Mouse (Mus musculus): ENCODE measurements around the gene Il31ra. TPM values are rescaled to one million over a fixed set of nuclear protein-coding genes. Genes with fewer than 3 reads are reported as not detected.

Il31ra gene
- 0.32 and 0.45 TPM in 2 replicates for polyA plus RNA-seq (2012; rRNA removed)

GRCm38 (mm10) chr13:112594260-112594659 is at the start of gene Il31ra:
Gene Il31ra (minus strand): TSS chr13:112594360.

Other genes with a start within 250 kb of the Il31ra start
- 38.3 and 40.7 TPM in 2 replicates for gene Il6st, start 130.3 kb downstream of the Il31ra start, polyA plus RNA-seq (2012; rRNA removed)
- gene Ddx4, start 58.1 kb upstream of the Il31ra start, polyA plus RNA-seq (2012; rRNA removed) = 0.05 and 0.12 TPM in 2 replicates
- 11.7 and 12.6 TPM in 2 replicates for gene Slc38a9, start 66.4 kb upstream of the Il31ra start, polyA plus RNA-seq (2012; rRNA removed)
- 34.9 and 38.9 TPM in 2 replicates for gene Plpp1, start 206.4 kb upstream of the Il31ra start, polyA plus RNA-seq (2012; rRNA removed)

All from ovary, adult 2 months (tissue).